ENCODE assay signal across 22 mouse cellular contexts in the genomic region with DNA sequence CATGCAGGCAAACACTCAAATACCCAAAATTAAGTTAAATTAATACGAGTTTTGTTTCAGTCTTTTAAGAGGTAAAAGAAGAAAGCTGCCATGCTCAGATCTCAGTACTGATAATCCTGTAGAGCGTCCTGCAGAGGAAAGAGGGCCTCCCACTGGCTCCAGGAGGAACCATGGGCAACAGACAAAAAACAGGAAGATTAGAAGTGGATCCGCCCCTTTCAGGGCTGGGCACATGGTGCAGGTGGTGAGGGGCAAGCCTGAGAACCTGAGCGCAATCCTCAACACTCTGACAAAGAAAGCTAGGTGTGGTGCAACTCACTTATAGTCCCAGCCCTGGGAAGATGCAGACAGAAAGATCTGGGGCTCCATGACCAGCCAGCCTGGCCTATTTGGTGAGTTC. TPM values are rescaled to one million over a fixed set of nuclear protein-coding genes. Genes with fewer than 3 reads are reported as not detected.
DNase-seq lines count a peak whose midpoint lies in the region; ATAC-seq and TF ChIP-seq lines count a peak whose summit lies in the region.
"Had no signal": no experiment of that assay in that cellular context is flagged by ENCODE, and none has a peak within 500 bp of the region (broad histone marks: within the 10 kb centered on the region; RNA-seq: fewer than 3 reads in every experiment).

No protein-coding gene starts in this region.

- no peak overlapping the region for H3K4me3 ChIP-seq in midbrain, embryonic 15.5 days
- H3K4me3 ChIP-seq in midbrain, postnatal 0 days (ENCODE audit: low read depth, low read length): no peak overlapping the region
- H3K4me3 ChIP-seq in liver, embryonic 11.5 days (ENCODE audit: low read depth, low read length): no peak overlapping the region

- H3K27ac ChIP-seq in midbrain, embryonic 15.5 days: 0 out of 2 replicates have a peak overlapping the region, but pooled peaks have one; percentile 17
- no peak overlapping the region for H3K27ac ChIP-seq in midbrain, postnatal 0 days (ENCODE audit: low read depth, low read length)
- H3K27ac ChIP-seq in liver, embryonic 11.5 days (ENCODE audit: low read depth, low read length): no peak overlapping the region

- WGBS in midbrain, embryonic 15.5 days: 49% methylated on average over 4 of the region's 4 CpGs
- 50% methylated on average over 4 of the region's 4 CpGs for WGBS in midbrain, postnatal 0 days
- WGBS in liver, embryonic 11.5 days: 45% methylated on average over 4 of the region's 4 CpGs

- DNase-seq in midbrain, postnatal 0 days (ENCODE audit: low spot score): no peak
- DNase-seq in left cerebral cortex, adult 8-10 months (ENCODE audit: low spot score in 2 of 2): no peak
- no peak for DNase-seq in liver, embryonic 11.5 days (ENCODE audit: low spot score)
- DNase-seq: adrenal gland, adult 2 months; adrenal gland, adult 8-10 months; adrenal gland, postnatal 10 days; adrenal gland, postnatal 14 days; adrenal gland, postnatal 25 days; adrenal gland, postnatal 36 days; B cell, adult 2 months; cerebellum, adult 11 months; cerebellum, adult 11-12 months; cerebellum, adult 18-20 months had no signal

- H3K27me3 ChIP-seq in midbrain, embryonic 15.5 days (replicated peaks): no peaks in the 10 kb centered on the region
- H3K27me3 ChIP-seq in midbrain, postnatal 0 days (ENCODE audit: insufficient read depth, low read length): no peaks in the 10 kb centered on the region
- H3K27me3 ChIP-seq in liver, embryonic 11.5 days (replicated peaks; ENCODE audit: control insufficient read depth, insufficient read depth, low read length): peaks cover 10% of the 10 kb centered on the region

- no peaks in the 10 kb centered on the region for H3K9me3 ChIP-seq in midbrain, embryonic 15.5 days
- H3K9me3 ChIP-seq in midbrain, postnatal 0 days (ENCODE audit: low read length): no peaks in the 10 kb centered on the region
- no peaks in the 10 kb centered on the region for H3K9me3 ChIP-seq in liver, embryonic 11.5 days (ENCODE audit: control insufficient read depth, low read length)
- H3K9me3 ChIP-seq: G1E had no signal

- no peak for ATAC-seq in midbrain, embryonic 15.5 days (replicated peaks)
- no peak for ATAC-seq in midbrain, postnatal 0 days (ENCODE audit: low FRiP score)
- ATAC-seq in granulocyte monocyte progenitor cell, adult 5-6 weeks (replicated peaks; ENCODE audit: poor library complexity, severe bottlenecking): peak; percentile 57
- peak; percentile 52 for ATAC-seq in megakaryocyte progenitor cell, adult 5-6 weeks (replicated peaks; ENCODE audit: poor library complexity)
- ATAC-seq in liver, embryonic 11.5 days (replicated peaks; ENCODE audit: low FRiP score): no peak
- ATAC-seq: activated CD4-positive, CD25-positive, alpha-beta regulatory T cell, adult 4 months; CD4-positive, CD25-positive, alpha-beta regulatory T cell, adult 4 months; Patski had no signal

- no peak for TF ChIP-seq CTCF in midbrain, postnatal 0 days (IDR thresholded peaks at IDR 0.05)

- H3K4me2 ChIP-seq in midbrain, embryonic 15.5 days: no peak overlapping the region
- H3K4me2 ChIP-seq in midbrain, postnatal 0 days (ENCODE audit: low read depth, low read length, poor library complexity, severe bottlenecking): no peak overlapping the region
- no peak overlapping the region for H3K4me2 ChIP-seq in liver, embryonic 11.5 days

- H3K9ac ChIP-seq in midbrain, embryonic 15.5 days: no peak overlapping the region
- H3K9ac ChIP-seq in midbrain, postnatal 0 days (replicated peaks; ENCODE audit: low read length, poor library complexity, severe bottlenecking): no peak overlapping the region
- no peak overlapping the region for H3K9ac ChIP-seq in liver, embryonic 11.5 days (ENCODE audit: low read depth, low read length)

- H3K4me1 ChIP-seq in midbrain, embryonic 15.5 days: peaks cover 22% of the 10 kb centered on the region
- H3K4me1 ChIP-seq in midbrain, postnatal 0 days (ENCODE audit: insufficient read depth, low read length): peaks cover 6% of the 10 kb centered on the region; the same call in 1 of the 2 replicates
- no peaks in the 10 kb centered on the region for H3K4me1 ChIP-seq in liver, embryonic 11.5 days (replicated peaks; ENCODE audit: control insufficient read depth, insufficient read depth, low read length)

- no peaks in the 10 kb centered on the region for H3K36me3 ChIP-seq in midbrain, embryonic 15.5 days (replicated peaks)
- no peaks in the 10 kb centered on the region for H3K36me3 ChIP-seq in midbrain, postnatal 0 days (ENCODE audit: insufficient read depth, low read length)
- no peaks in the 10 kb centered on the region for H3K36me3 ChIP-seq in liver, embryonic 11.5 days (ENCODE audit: control insufficient read depth, insufficient read depth, low read length)
- H3K36me3 ChIP-seq: G1E had no signal

RNA-seq across cellular contexts. Expression of gene Elfn2, which starts 13.3 kb away (rescaled TPM):
- 10.1 and 11.1 TPM in 2 replicates for polyA plus RNA-seq in midbrain, embryonic 15.5 days (2015; fragmentation: Nextera tagmentation; extraction: Ambion mirVana)
- total RNA-seq in midbrain, postnatal 0 days (2014; rRNA removed): 44.6 and 52.1 TPM in 2 replicates
- 10.2 and 10.7 TPM in 2 replicates for polyA plus RNA-seq in midbrain, postnatal 0 days (2015; fragmentation: Nextera tagmentation; extraction: Ambion mirVana)
- total RNA-seq in granulocyte monocyte progenitor cell, adult 5-6 weeks (2014; fragmentation: Nextera tagmentation): not detected in 2 replicates
- not detected in 2 replicates for total RNA-seq in granulocyte monocyte progenitor cell, adult 5-6 weeks (2017)
- not detected in 2 replicates for total RNA-seq in megakaryocyte progenitor cell, adult 5-6 weeks (2015)
- 0.04 TPM in 1 of 2 replicates, not detected in the other for total RNA-seq in megakaryocyte progenitor cell, adult 5-6 weeks (2017)
- 100 to 1,000 TPM; 136 to 151 (median 145) TPM for total RNA-seq in left cerebral cortex, adult 8-10 months (2022)
- not detected in 2 replicates for polyA plus RNA-seq in liver, embryonic 11.5 days (2014; fragmentation: Nextera tagmentation; extraction: Ambion mirVana)
- total RNA-seq: CH12.LX had no signal
- polyA plus RNA-seq: activated CD4-positive, CD25-positive, alpha-beta regulatory T cell, adult 4 months; C2C12; G1E had no signal

RNA-seq across cellular contexts. Expression of gene Mfng, which starts 41.4 kb away (rescaled TPM):
- 27.1 and 30.1 TPM in 2 replicates for polyA plus RNA-seq in midbrain, embryonic 15.5 days (2015; fragmentation: Nextera tagmentation; extraction: Ambion mirVana)
- total RNA-seq in midbrain, postnatal 0 days (2014; rRNA removed): 4.6 and 6.9 TPM in 2 replicates
- 7.6 and 8.1 TPM in 2 replicates for polyA plus RNA-seq in midbrain, postnatal 0 days (2015; fragmentation: Nextera tagmentation; extraction: Ambion mirVana)
- total RNA-seq in granulocyte monocyte progenitor cell, adult 5-6 weeks (2014; fragmentation: Nextera tagmentation): 31.2 and 34.9 TPM in 2 replicates
- total RNA-seq in granulocyte monocyte progenitor cell, adult 5-6 weeks (2017): 4.5 and 8.2 TPM in 2 replicates
- total RNA-seq in megakaryocyte progenitor cell, adult 5-6 weeks (2015): 13.3 and 13.6 TPM in 2 replicates
- 10.0 and 10.5 TPM in 2 replicates for total RNA-seq in megakaryocyte progenitor cell, adult 5-6 weeks (2017)
- 1 to 10 TPM; 4.2 to 8.9 (median 6.4) TPM for total RNA-seq in left cerebral cortex, adult 8-10 months (2022)
- 12.4 and 19.2 TPM in 2 replicates for polyA plus RNA-seq in liver, embryonic 11.5 days (2014; fragmentation: Nextera tagmentation; extraction: Ambion mirVana)
- total RNA-seq: G1E had no signal
- polyA plus RNA-seq: C2C12, G1E, Patski had no signal

Comparison
In these comparisons a context has a peak if more than half of its experiments do, and no peak if none do; other contexts are left out.
1. ATAC-seq: peak in granulocyte monocyte progenitor cell, adult 5-6 weeks (single experiment) and megakaryocyte progenitor cell, adult 5-6 weeks (single experiment); none in midbrain, embryonic 15.5 days (single experiment), midbrain, postnatal 0 days (single experiment) and liver, embryonic 11.5 days (single experiment).
2. RNA of gene Elfn2, which starts 13.3 kb away (total RNA-seq): 136 to 151 TPM in left cerebral cortex, adult 8-10 months and 44.6 to 52.1 TPM in midbrain, postnatal 0 days; 0.04 TPM in megakaryocyte progenitor cell, adult 5-6 weeks and not detected in granulocyte monocyte progenitor cell, adult 5-6 weeks; every median in the first group is over 10 times any median in the second.